Mouse (Mus musculus): Measurements from ENCODE around the gene Rbm4.

GRCm38 (mm10) chr19:4744026-4744425, 49.7 kb downstream of the Rbm4 start:
- TF ChIP-seq CTCF (IDR thresholded peaks at IDR 0.05; ENCODE audit: low read depth) (no peak), EP300 (optimal IDR thresholded peaks at IDR 0.05) (no peak)

All from stomach, postnatal 0 days (tissue).